Mouse (Mus musculus): Measurements from ENCODE around the gene Olfr1039.
"Not testable (repeated sequence)": the region's sequence is repeated elsewhere in the genome, so short reads cannot be mapped to it uniquely, and the experiment has no call there.

The Olfr1039 gene

GRCm38 (mm10) chr2:86135828-86136227 is at the start of gene Olfr1039:
Olfr1039 (minus strand) TSS chr2:86135928.
- POLR2A ChIA-PET = no interaction called here
- CTCF ChIA-PET = no interaction called here

GRCm38 (mm10) chr2:86179950-86180349 is 44.2 kb upstream of the Olfr1039 start:
- ChIA-PET CTCF (no interaction called here), POLR2A (no interaction called here)

- CTCF ChIA-PET = no interaction called here
- POLR2A ChIA-PET = no interaction called here
Observed at GRCm38 (mm10) chr2:86177720-86178119, 42.0 kb upstream of the Olfr1039 start, which contains the start of gene Olfr1044. Olfr1044 (minus strand) TSS chr2:86177820.

- POLR2A ChIA-PET = interaction anchor here in 1 of 4 experiments (0.7 kb wide), 1 partner anchor 10 kb away, joined by 3 read pairs; the partner anchor contains the start of gene Olfr52
Observed at GRCm38 (mm10) chr2:86175422-86175821, 39.7 kb upstream of the Olfr1039 start.

GRCm38 (mm10) chr2:86167422-86167821 is 31.7 kb upstream of the Olfr1039 start, which contains the start of gene Olfr1043:
Olfr1043 (minus strand) TSS chr2:86167522.
- ChIA-PET CTCF (no interaction called here), POLR2A (no interaction called here)

More at GRCm38 (mm10) chr2:86175422-86175821, 39.7 kb upstream of the Olfr1039 start:
- CTCF ChIA-PET = not testable (repeated sequence)

GRCm38 (mm10) chr2:86161738-86162137 is 26.0 kb upstream of the Olfr1039 start, which contains the start of gene Olfr1042:
Olfr1042 (minus strand) TSS chr2:86161838.
- ChIA-PET CTCF (no interaction called here), POLR2A (no interaction called here)

- CTCF ChIA-PET = no interaction called here
- POLR2A ChIA-PET = no interaction called here
Observed at GRCm38 (mm10) chr2:86146632-86147031, 10.9 kb upstream of the Olfr1039 start, which contains the start of gene Olfr1040. Olfr1040 (minus strand) TSS chr2:86146732.

- POLR2A ChIA-PET = no interaction called here
- CTCF ChIA-PET = no interaction called here
Observed at GRCm38 (mm10) chr2:86087285-86087684, 48.4 kb downstream of the Olfr1039 start, which contains the start of gene Olfr1037. Olfr1037 (minus strand) TSS chr2:86087385.

- POLR2A ChIA-PET, CTCF ChIA-PET: not testable (repeated sequence)
Observed at GRCm38 (mm10) chr2:86080478-86080877, 55.2 kb downstream of the Olfr1039 start.

Measured in embryonic stem cell, embryonic (primary cell).